Mouse (Mus musculus): ENCODE measurements at regions not wholly inside any gene's neighbourhood (a gene's known extent, or its start where the extent isn't known, plus 50 kb on each side); places are given as distances from the start of the nearest gene placed in this dataset.
"Not testable (repeated sequence)": the region's sequence is repeated elsewhere in the genome, so short reads cannot be mapped to it uniquely, and the experiment has no call there.

DNA sequence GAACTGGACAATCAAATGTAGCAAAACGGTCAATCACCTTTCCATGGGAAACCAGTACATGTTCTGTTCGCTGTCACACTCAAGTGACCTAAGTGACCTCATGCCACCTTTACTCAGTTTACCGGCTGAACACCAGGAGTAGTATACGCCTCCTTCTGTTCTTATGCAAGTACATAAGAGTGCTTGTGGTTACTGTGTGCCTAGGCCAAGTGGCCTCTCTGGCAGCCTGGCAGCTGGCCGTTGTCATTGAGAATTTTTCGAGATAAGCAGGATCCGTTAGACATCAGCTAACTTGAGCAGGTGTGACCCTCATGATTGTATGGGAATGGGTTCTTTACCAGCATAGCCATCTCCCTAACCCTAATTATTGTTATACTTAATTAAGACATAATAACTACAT, 167.5 kb downstream of the Tomm20 start:
- 95% methylated on average over 7 of the region's 7 CpGs for WGBS
- ATAC-seq: no peak
- H3K4me1 ChIP-seq (ENCODE audit: control insufficient read depth, insufficient read depth, low read depth, low read length): no peaks in the 10 kb centered on the region

DNA sequence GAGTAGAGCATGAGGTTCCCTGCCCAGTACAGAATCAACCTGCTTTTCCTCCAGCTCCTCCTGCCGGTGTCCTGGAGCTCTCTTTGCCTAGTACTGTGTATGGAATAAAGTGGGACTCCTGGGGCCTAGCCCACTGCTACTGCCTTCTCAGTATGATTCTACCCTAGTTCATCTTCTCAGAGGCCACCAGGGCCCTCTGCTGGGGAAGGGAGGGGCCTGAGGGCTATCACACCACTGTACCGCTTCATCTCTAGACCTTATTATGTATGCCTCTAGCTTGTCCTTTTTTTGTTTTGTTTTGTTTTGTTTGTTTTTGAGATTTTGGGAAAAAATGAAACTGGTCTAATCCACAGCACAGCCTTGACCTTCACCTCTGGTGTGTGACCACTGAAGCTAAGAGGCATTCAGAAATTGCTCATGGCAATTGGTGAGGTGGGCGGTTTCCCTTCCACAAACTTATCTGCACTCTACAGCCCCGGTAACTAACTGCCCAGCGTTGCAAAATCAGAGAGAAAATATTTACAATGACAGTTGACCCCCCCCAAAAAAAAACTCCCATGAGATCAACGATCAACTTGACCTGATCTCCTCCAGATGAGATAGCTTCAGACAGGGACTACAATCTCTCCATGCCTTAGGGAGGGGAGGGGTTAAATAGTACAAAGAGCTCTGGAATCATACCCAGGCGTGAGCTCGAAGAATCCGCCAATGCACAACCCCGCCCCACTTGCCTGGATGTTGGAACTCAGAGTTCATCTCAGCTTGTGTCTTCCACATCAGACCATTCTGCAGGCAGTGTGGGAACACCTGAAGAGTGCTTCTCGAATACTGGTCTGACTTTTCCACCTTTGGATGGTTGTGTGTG, 168.8 kb downstream of the Tomm20 start:
- Histone ChIP-seq H3K27ac (ENCODE audit: low read depth, low read length) (no peak overlapping the region), H3K9me3 (ENCODE audit: control insufficient read depth, low read length) (no peaks in the 10 kb centered on the region), H3K4me1 (ENCODE audit: control insufficient read depth, insufficient read depth, low read depth, low read length) (no peaks in the 10 kb centered on the region), H3K27me3 (replicated peaks; ENCODE audit: control insufficient read depth, insufficient read depth, low read length) (no peaks in the 10 kb centered on the region), H3K4me3 (ENCODE audit: low read length) (no peak overlapping the region), H3K9ac (ENCODE audit: low read depth, low read length) (no peak overlapping the region), H3K36me3 (ENCODE audit: control insufficient read depth, insufficient read depth, low read length) (no peaks in the 10 kb centered on the region), H3K4me2 (ENCODE audit: low read length) (no peak overlapping the region)
- ATAC-seq: no peak
- WGBS: 91% methylated on average over 11 of the region's 11 CpGs

More for the DNA sequence above, 167.5 kb downstream of the Tomm20 start:
- Histone ChIP-seq H3K27me3 (replicated peaks; ENCODE audit: control insufficient read depth, insufficient read depth, low read length) (no peaks in the 10 kb centered on the region), H3K9me3 (ENCODE audit: control insufficient read depth, low read length) (no peaks in the 10 kb centered on the region), H3K9ac (ENCODE audit: low read depth, low read length) (no peak overlapping the region), H3K27ac (ENCODE audit: low read depth, low read length) (no peak overlapping the region), H3K4me2 (ENCODE audit: low read length) (no peak overlapping the region), H3K4me3 (ENCODE audit: low read length) (no peak overlapping the region), H3K36me3 (ENCODE audit: control insufficient read depth, insufficient read depth, low read length) (no peaks in the 10 kb centered on the region)

DNA sequence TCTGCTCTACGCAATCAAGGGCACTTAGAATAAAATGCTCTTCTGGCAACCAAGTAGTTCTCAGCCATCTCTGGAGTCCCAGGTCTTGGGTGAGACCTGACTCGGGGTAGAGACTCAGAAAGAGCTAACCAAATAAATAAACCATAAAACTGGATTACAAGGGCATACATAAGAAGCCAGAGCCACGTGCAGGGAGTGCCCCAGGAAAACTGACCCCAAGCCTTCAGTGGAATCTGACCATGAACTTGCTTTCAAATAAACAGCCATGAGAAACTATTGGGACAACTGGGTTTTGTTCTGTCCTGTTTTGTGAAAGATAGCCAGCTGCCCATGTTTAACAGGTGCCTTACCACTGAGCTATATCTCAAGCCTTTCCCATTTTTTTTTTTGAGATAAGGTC, 170.3 kb downstream of the Tomm20 start:
- Histone ChIP-seq H3K4me3 (ENCODE audit: low read length) (no peak overlapping the region), H3K4me1 (ENCODE audit: control insufficient read depth, insufficient read depth, low read depth, low read length) (no peaks in the 10 kb centered on the region), H3K9ac (ENCODE audit: low read depth, low read length) (no peak overlapping the region), H3K36me3 (ENCODE audit: control insufficient read depth, insufficient read depth, low read length) (no peaks in the 10 kb centered on the region), H3K27ac (ENCODE audit: low read depth, low read length) (no peak overlapping the region), H3K4me2 (ENCODE audit: low read length) (no peak overlapping the region), H3K9me3 (ENCODE audit: control insufficient read depth, low read length) (no peaks in the 10 kb centered on the region), H3K27me3 (replicated peaks; ENCODE audit: control insufficient read depth, insufficient read depth, low read length) (no peaks in the 10 kb centered on the region)
- 79% methylated on average over 3 of the region's 3 CpGs for WGBS
- no peak for ATAC-seq

DNA sequence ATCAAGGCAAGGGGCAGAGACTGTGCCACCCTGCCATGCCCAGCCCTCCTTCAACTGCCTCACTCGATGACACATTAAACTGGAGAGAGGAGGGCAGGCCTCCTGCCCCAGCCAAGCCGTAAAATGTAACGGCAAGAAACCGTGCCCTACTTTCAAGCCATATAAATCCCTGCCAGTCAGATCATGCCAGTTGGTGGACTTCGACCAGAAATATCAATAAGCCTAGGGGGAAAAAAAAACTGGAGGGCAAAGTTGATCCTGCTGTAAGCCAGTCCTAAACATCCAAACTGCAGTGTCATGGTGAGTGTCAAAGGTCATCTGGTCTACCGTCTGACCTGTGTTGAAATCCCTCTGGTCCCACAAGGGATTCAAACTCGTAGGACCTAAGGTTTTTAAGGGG, 170.8 kb downstream of the Tomm20 start:
- Histone ChIP-seq H3K4me3 (ENCODE audit: low read length) (no peak overlapping the region), H3K36me3 (ENCODE audit: control insufficient read depth, insufficient read depth, low read length) (no peaks in the 10 kb centered on the region), H3K27ac (ENCODE audit: low read depth, low read length) (no peak overlapping the region), H3K9ac (ENCODE audit: low read depth, low read length) (no peak overlapping the region), H3K27me3 (replicated peaks; ENCODE audit: control insufficient read depth, insufficient read depth, low read length) (no peaks in the 10 kb centered on the region), H3K4me2 (ENCODE audit: low read length) (no peak overlapping the region), H3K4me1 (ENCODE audit: control insufficient read depth, insufficient read depth, low read depth, low read length) (no peaks in the 10 kb centered on the region), H3K9me3 (ENCODE audit: control insufficient read depth, low read length) (no peaks in the 10 kb centered on the region)
- ATAC-seq: no peak
- WGBS: 86% methylated on average over 7 of the region's 7 CpGs

DNA sequence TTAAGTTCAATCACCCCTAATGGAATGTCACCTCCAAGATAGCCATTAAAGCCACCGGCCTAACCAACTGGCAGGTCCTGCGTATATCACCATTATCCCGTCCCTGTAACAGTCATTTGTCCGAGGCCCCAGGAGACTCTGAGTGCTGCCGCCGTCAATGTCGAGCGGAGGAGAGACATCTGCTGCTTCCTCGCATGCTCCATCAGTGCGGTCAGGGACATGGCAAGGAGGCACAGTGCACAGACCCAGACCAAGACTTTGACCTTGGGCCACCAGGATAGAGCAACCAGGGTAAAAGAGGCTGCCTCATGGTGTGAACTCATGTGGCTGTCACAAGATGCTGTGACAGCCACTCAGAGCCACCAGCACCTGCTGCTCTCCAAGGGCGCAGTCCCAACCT, 172.9 kb downstream of the Tomm20 start:
- ATAC-seq: no peak
- Histone ChIP-seq H3K4me3 (ENCODE audit: low read length) (no peak overlapping the region), H3K9ac (ENCODE audit: low read depth, low read length) (no peak overlapping the region), H3K27me3 (replicated peaks; ENCODE audit: control insufficient read depth, insufficient read depth, low read length) (no peaks in the 10 kb centered on the region), H3K27ac (ENCODE audit: low read depth, low read length) (no peak overlapping the region), H3K36me3 (ENCODE audit: control insufficient read depth, insufficient read depth, low read length) (no peaks in the 10 kb centered on the region), H3K4me2 (ENCODE audit: low read length) (no peak overlapping the region), H3K4me1 (ENCODE audit: control insufficient read depth, insufficient read depth, low read depth, low read length) (no peaks in the 10 kb centered on the region), H3K9me3 (ENCODE audit: control insufficient read depth, low read length) (no peaks in the 10 kb centered on the region)
- WGBS: 78% methylated on average over 11 of the region's 11 CpGs

DNA sequence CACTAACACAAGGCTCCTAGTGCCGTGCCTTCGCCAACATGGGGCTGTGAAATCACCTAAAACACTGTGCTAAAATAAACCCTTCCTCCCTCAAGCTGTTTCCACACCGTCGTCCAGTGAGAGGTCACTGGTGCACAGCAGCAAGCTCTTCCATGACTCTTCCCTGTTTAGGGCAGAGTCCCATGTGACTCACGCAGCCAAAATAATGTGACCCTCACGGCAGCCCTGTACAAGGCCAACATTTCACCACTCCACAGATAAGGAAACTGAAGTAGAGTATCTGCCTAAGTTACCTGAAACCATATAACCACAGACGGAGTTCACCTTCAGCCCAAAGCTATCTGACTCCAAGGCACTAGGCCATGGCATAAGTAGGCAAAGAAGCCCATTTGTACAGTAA, 173.4 kb downstream of the Tomm20 start:
- no peak overlapping the region for H3K4me3 ChIP-seq (ENCODE audit: low read length)
- no peaks in the 10 kb centered on the region for H3K9me3 ChIP-seq (ENCODE audit: control insufficient read depth, low read length)
- H3K36me3 ChIP-seq (ENCODE audit: control insufficient read depth, insufficient read depth, low read length): no peaks in the 10 kb centered on the region
- no peak for ATAC-seq
- H3K27ac ChIP-seq (ENCODE audit: low read depth, low read length): no peak overlapping the region
- no peak overlapping the region for H3K9ac ChIP-seq (ENCODE audit: low read depth, low read length)
- no peaks in the 10 kb centered on the region for H3K4me1 ChIP-seq (ENCODE audit: control insufficient read depth, insufficient read depth, low read depth, low read length)
- H3K27me3 ChIP-seq (replicated peaks; ENCODE audit: control insufficient read depth, insufficient read depth, low read length): no peaks in the 10 kb centered on the region
- no peak overlapping the region for H3K4me2 ChIP-seq (ENCODE audit: low read length)
- WGBS: 88% methylated on average over 7 of the region's 7 CpGs

DNA sequence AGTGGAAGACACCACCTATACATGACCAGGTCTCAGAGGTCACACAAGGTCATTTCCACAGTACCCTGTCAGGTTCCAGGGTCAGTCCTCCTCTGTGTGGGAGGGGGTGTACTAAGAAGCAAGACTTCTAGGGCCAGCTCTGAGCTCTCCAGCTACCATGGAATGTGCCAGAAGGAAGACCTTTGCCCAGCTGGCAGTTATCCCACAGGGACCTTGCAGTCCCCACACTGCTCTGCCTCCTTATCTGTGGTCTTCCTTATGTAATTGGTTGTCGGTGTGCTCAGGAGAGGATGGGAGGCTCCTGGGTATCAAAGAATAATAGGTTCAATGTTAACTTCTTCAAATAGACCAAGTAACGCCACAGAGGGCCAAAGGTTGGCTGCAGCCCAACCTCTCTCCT, 175.3 kb downstream of the Tomm20 start:
- H3K9me3 ChIP-seq (ENCODE audit: control insufficient read depth, low read length); H3K27me3 ChIP-seq (replicated peaks; ENCODE audit: control insufficient read depth, insufficient read depth, low read length); H3K9ac ChIP-seq (ENCODE audit: low read depth, low read length); H3K36me3 ChIP-seq (ENCODE audit: control insufficient read depth, insufficient read depth, low read length); H3K4me3 ChIP-seq (ENCODE audit: low read length); H3K4me2 ChIP-seq (ENCODE audit: low read length); ATAC-seq; H3K27ac ChIP-seq (ENCODE audit: low read depth, low read length); H3K4me1 ChIP-seq (ENCODE audit: control insufficient read depth, insufficient read depth, low read depth, low read length): not testable (repeated sequence)
- WGBS: 89% methylated on average over 2 of the region's 2 CpGs

DNA sequence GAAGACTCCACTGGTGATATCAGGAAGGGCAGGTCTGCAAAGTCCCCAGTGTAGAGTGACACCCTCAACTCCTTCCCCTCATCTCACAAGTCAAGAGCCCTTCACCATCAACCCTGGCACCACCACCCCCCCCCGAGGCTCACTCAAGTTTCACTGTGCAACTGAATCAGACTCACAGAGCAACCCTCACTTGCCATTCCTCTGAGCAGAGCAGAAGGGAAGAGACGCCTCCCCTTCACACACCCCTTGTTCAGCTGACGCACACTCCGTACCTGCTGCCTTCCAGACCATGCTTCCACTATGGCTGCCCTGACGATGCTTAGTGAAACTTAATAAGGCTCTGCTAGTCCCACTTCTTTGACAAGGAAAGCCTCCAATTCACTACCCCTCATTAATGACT, 174.4 kb upstream of the Irf2bp2 start:
- H3K36me3 ChIP-seq (ENCODE audit: control insufficient read depth, insufficient read depth, low read length): no peaks in the 10 kb centered on the region
- no peaks in the 10 kb centered on the region for H3K27me3 ChIP-seq (replicated peaks; ENCODE audit: control insufficient read depth, insufficient read depth, low read length)
- 90% methylated on average over 5 of the region's 5 CpGs for WGBS
- H3K9me3 ChIP-seq (ENCODE audit: control insufficient read depth, low read length): no peaks in the 10 kb centered on the region
- H3K4me1 ChIP-seq (ENCODE audit: control insufficient read depth, insufficient read depth, low read depth, low read length): no peaks in the 10 kb centered on the region
- no peak overlapping the region for H3K27ac ChIP-seq (ENCODE audit: low read depth, low read length)
- H3K9ac ChIP-seq (ENCODE audit: low read depth, low read length): no peak overlapping the region
- no peak overlapping the region for H3K4me2 ChIP-seq (ENCODE audit: low read length)
- ATAC-seq: no peak
- no peak overlapping the region for H3K4me3 ChIP-seq (ENCODE audit: low read length)

DNA sequence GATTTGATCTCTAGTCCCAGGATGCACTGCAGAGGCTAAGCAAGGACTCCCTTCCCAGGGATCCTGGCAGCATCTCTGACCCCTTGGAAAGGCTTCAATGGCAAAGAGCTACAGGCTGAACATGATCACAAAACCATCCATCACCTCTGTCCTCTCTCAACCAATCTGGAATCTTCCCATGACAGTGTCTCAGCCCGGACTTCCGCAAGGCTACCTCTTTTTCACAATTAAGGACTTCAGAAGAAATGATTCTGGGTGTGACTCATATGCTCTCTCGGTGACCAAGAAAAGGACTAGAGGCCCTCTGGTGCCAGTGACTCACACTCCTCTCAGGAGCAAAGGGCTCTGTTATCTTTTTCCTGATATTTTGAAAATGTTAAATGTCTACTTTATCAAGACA, 173.6 kb upstream of the Irf2bp2 start:
- H3K4me3 ChIP-seq (ENCODE audit: low read length): no peak overlapping the region
- ATAC-seq: no peak
- H3K27ac ChIP-seq (ENCODE audit: low read depth, low read length): no peak overlapping the region
- no peaks in the 10 kb centered on the region for H3K36me3 ChIP-seq (ENCODE audit: control insufficient read depth, insufficient read depth, low read length)
- whole genome bisulfite sequencing: 92% methylated on average over 3 of the region's 3 CpGs
- H3K27me3 ChIP-seq (replicated peaks; ENCODE audit: control insufficient read depth, insufficient read depth, low read length): no peaks in the 10 kb centered on the region
- H3K9ac ChIP-seq (ENCODE audit: low read depth, low read length): no peak overlapping the region
- no peaks in the 10 kb centered on the region for H3K9me3 ChIP-seq (ENCODE audit: control insufficient read depth, low read length)
- H3K4me2 ChIP-seq (ENCODE audit: low read length): no peak overlapping the region
- no peaks in the 10 kb centered on the region for H3K4me1 ChIP-seq (ENCODE audit: control insufficient read depth, insufficient read depth, low read depth, low read length)

All from hindbrain, embryonic 16.5 days (tissue).